Mouse (Mus musculus): ENCODE measurements around the gene Ncs1. TPM values are rescaled to one million over a fixed set of nuclear protein-coding genes. Genes with fewer than 3 reads are reported as not detected.
A peak's percentile ranks its signal among the peaks of the same experiment; 100 is the strongest.

The Ncs1 gene
- polyA plus RNA-seq, 1 experiment from 2014 or later, result 54.4 TPM

DNA sequence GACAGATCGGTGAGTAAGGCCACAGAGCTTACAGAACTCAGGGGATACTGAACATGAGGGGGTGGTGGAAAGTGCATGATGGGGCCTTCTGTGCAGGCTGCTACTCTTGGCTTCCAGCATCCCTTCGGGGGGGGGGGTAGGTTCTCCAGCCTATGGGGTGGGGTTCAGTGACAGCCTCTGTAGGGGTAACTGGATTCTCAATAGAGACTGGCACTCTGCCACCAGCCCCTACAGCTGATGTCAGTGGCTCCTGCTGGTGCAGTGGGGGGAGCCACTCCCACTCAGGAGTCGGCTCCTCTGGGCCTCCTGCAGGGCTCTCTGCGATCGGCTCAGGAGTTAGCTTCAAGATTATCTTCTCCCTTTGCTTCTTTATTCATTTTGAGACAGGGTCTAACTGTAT lies 32.9 kb downstream of the Ncs1 start:
- Histone ChIP-seq H3K4me3 (no peak overlapping the region), H3K36me3 (peaks cover 69% of the 10 kb centered on the region), H3K27me3 (no peaks in the 10 kb centered on the region), H3K9ac (no peak overlapping the region), H3K9me3 (no peaks in the 10 kb centered on the region), H3K27ac (no peak overlapping the region), H3K4me2 (replicated peaks) (no peak overlapping the region), H3K4me1 (no peaks in the 10 kb centered on the region)
- WGBS, result 90% methylated on average over 5 of the region's 5 CpGs
- ATAC-seq (ENCODE audit: insufficient number of reproducible peaks, insufficient read depth, low FRiP score, low TSS enrichment), result no peak

DNA sequence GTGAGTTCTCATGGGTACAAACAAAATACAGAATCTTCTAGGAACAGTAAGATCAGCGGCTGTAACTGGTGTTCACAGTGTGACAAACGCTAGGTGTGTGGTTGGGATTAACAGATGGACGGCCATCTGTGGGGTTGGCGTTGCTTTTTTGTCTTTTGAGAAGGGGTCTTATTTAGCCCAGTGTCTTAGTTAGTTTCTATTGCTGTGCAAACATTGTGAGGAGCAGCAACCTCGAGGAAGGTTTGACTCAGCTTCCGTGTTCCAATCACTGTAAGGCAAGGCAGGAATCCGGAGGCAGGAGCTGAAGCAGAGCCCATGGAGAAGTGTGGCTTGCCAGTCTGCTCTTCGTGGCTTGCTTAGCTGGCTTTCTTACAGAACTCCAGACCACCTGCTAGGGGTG lies 35.5 kb downstream of the Ncs1 start:
- no peaks in the 10 kb centered on the region for H3K27me3 ChIP-seq
- ATAC-seq (ENCODE audit: insufficient number of reproducible peaks, insufficient read depth, low FRiP score, low TSS enrichment), result no peak
- H3K9ac ChIP-seq, result no peak overlapping the region
- H3K4me2 ChIP-seq (replicated peaks), result no peak overlapping the region
- no peak overlapping the region for H3K27ac ChIP-seq
- H3K4me1 ChIP-seq, result no peaks in the 10 kb centered on the region
- H3K36me3 ChIP-seq, result peaks cover 82% of the 10 kb centered on the region
- H3K9me3 ChIP-seq, result no peaks in the 10 kb centered on the region
- H3K4me3 ChIP-seq, result no peak overlapping the region
- 88% methylated on average over 8 of the region's 8 CpGs for WGBS

DNA sequence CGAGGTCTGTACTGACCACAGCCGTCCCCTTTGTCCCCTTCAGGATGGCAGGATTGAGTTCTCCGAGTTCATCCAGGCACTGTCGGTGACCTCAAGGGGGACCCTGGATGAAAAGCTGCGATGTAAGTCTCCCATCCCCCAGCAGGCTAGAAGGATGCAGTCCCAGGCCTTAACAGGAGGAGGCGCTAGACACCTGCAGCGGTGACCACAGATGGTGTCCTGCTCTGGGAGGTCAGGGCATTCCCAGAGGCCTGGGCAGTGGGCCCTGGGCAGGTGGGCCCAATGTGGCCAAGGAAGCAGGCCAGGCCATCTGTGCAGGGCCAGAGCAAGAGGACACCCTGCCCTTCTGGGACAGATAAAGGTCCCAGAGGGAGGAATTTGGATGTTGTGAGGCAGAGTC lies 36.6 kb downstream of the Ncs1 start:
- Histone ChIP-seq H3K4me1 (no peaks in the 10 kb centered on the region), H3K9me3 (no peaks in the 10 kb centered on the region), H3K27ac (no peak overlapping the region), H3K4me3 (no peak overlapping the region), H3K27me3 (no peaks in the 10 kb centered on the region), H3K4me2 (replicated peaks) (no peak overlapping the region), H3K9ac (no peak overlapping the region), H3K36me3 (peaks cover 81% of the 10 kb centered on the region)
- WGBS, result 47% methylated on average over 7 of the region's 7 CpGs
- ATAC-seq (ENCODE audit: insufficient number of reproducible peaks, insufficient read depth, low FRiP score, low TSS enrichment), result no peak

DNA sequence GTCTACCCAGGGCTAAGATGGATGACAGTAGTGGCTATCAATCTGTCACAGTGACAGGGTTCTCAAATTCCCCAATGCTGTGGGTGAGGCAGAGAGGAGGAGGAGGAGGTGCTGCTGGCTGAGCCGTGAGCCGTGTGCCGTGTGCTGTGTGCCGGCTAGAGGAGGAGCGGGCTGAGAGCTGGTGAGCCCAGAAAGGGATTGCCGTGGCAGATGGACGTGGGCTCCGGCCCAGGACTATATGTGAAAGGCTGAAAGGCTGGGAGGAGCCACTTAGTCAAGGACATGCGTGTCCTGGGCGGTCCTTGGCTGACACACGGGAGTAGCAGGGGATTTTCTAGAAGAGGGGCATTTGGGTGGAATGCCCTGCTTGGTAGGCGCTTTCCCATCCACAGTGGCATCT lies 37.3 kb downstream of the Ncs1 start:
- H3K4me1 ChIP-seq, result no peaks in the 10 kb centered on the region
- WGBS, result 93% methylated on average over 12 of the region's 12 CpGs
- H3K36me3 ChIP-seq, result peaks cover 82% of the 10 kb centered on the region

DNA sequence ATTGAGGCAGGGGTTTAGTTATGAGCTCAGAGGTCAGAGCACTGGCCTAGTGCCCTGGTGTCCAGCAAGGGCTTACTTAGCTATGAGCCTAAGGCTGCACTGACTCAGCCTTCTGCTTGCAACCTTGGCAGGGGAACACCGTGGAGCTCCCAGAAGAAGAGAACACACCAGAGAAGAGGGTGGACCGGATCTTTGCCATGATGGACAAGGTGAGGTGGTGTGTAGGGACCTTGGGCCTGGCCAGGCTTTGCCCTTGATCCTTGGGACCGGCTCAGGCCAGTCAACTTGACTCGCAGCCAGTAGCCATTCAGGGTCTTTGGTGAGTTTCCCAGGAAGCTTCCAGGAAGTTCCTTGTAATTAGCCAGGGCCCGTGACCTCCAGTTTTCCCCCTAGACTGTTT lies 38.9 kb downstream of the Ncs1 start:
- WGBS, result 84% methylated on average over 5 of the region's 5 CpGs
- ATAC-seq (ENCODE audit: insufficient number of reproducible peaks, insufficient read depth, low FRiP score, low TSS enrichment), result no peak

More for the DNA sequence above, 37.3 kb downstream of the Ncs1 start:
- H3K4me2 ChIP-seq (replicated peaks), result no peak overlapping the region
- no peaks in the 10 kb centered on the region for H3K9me3 ChIP-seq
- H3K27me3 ChIP-seq, result no peaks in the 10 kb centered on the region
- no peak overlapping the region for H3K27ac ChIP-seq
- no peak for ATAC-seq (ENCODE audit: insufficient number of reproducible peaks, insufficient read depth, low FRiP score, low TSS enrichment)
- no peak overlapping the region for H3K4me3 ChIP-seq
- no peak overlapping the region for H3K9ac ChIP-seq

DNA sequence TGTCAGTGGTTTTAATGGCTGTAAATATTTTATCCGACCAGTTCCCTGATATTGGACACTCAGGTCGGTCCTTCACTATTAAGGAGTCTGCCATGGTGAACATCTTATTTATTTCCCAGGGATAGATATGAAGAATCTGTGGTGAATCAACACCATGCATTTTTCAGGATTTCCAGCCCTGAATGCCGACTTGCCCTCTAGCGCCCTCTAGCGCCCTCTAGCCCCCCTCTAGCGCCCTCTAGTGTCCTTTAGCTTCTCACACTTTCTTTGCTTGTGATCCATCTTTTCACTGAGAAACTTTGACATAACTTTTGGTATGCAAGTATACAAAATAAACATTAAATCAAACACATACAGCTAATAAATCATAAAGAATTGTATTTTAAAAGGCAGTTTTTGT lies 45.8 kb downstream of the Ncs1 start:
- H3K27ac ChIP-seq, result no peak overlapping the region
- H3K36me3 ChIP-seq, result peaks cover 52% of the 10 kb centered on the region
- WGBS, result 10% methylated on average over 6 of the region's 6 CpGs
- ATAC-seq (ENCODE audit: insufficient number of reproducible peaks, insufficient read depth, low FRiP score, low TSS enrichment), result no peak
- H3K9me3 ChIP-seq, result no peaks in the 10 kb centered on the region
- no peak overlapping the region for H3K4me2 ChIP-seq (replicated peaks)
- H3K4me1 ChIP-seq, result no peaks in the 10 kb centered on the region
- no peaks in the 10 kb centered on the region for H3K27me3 ChIP-seq
- no peak overlapping the region for H3K9ac ChIP-seq
- no peak overlapping the region for H3K4me3 ChIP-seq

More for the DNA sequence above, 38.9 kb downstream of the Ncs1 start:
- Histone ChIP-seq H3K27ac (no peak overlapping the region), H3K4me1 (no peaks in the 10 kb centered on the region), H3K4me2 (replicated peaks) (no peak overlapping the region), H3K9ac (no peak overlapping the region), H3K9me3 (no peaks in the 10 kb centered on the region), H3K36me3 (peaks cover 88% of the 10 kb centered on the region), H3K4me3 (no peak overlapping the region), H3K27me3 (no peaks in the 10 kb centered on the region)

DNA sequence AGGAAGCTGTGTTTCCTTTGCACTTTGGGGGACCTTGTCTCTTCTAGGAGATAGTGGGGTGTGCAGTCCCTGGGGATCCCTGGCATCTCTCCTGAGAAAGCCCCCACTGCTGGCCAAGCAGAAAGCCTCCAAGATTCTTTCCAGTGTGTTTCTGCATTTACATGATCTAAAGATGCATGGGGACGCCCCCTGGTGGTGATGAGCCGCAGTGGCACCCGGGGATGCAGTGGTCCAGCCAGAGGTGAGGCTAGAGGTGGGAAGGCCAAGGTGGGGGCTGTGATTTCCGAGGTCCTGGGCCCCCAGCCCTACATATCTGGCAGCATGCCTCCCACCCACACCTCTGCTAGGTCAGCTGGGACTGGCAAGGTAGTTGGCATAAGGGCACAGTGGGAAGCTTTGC lies 49.4 kb downstream of the Ncs1 start:
- WGBS, result 1% methylated on average over 4 of the region's 4 CpGs
- H3K27ac ChIP-seq, result no peak overlapping the region
- H3K9ac ChIP-seq, result no peak overlapping the region
- H3K4me2 ChIP-seq (replicated peaks), result no peak overlapping the region
- H3K9me3 ChIP-seq, result no peaks in the 10 kb centered on the region
- peaks cover 20% of the 10 kb centered on the region for H3K36me3 ChIP-seq
- H3K27me3 ChIP-seq, result no peaks in the 10 kb centered on the region
- no peak for ATAC-seq (ENCODE audit: insufficient number of reproducible peaks, insufficient read depth, low FRiP score, low TSS enrichment)
- H3K4me1 ChIP-seq, result peaks cover 4% of the 10 kb centered on the region; the same call in 1 of the 2 replicates
- no peak overlapping the region for H3K4me3 ChIP-seq

DNA sequence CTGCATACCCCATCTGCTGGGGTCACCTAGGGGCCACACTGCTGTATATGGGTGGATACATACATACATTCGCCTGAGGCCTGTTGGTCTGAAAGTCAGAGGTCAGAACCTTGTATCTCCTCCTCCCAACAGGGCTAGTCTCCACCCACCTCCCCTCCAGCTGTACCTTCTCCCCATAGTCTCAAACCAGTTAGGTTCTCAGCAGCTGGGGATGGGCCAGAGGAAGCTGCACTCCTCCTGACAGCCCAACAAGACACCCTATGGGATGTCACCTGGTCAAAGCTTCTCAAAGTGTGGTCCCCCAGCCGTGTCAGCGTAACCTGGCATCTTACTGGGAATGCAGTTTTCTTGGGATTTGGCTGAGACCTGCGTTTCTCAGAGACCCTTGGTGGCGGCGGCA lies 50.8 kb downstream of the Ncs1 start:
- H3K9me3 ChIP-seq, result no peaks in the 10 kb centered on the region
- no peak overlapping the region for H3K4me2 ChIP-seq (replicated peaks)
- H3K27me3 ChIP-seq, result no peaks in the 10 kb centered on the region
- no peak overlapping the region for H3K27ac ChIP-seq
- peaks cover 15% of the 10 kb centered on the region for H3K36me3 ChIP-seq
- ATAC-seq (ENCODE audit: insufficient number of reproducible peaks, insufficient read depth, low FRiP score, low TSS enrichment), result no peak
- no peak overlapping the region for H3K9ac ChIP-seq
- no peak overlapping the region for H3K4me3 ChIP-seq
- peaks cover 4% of the 10 kb centered on the region; the same call in 1 of the 2 replicates for H3K4me1 ChIP-seq
- 76% methylated on average over 6 of the region's 6 CpGs for WGBS

DNA sequence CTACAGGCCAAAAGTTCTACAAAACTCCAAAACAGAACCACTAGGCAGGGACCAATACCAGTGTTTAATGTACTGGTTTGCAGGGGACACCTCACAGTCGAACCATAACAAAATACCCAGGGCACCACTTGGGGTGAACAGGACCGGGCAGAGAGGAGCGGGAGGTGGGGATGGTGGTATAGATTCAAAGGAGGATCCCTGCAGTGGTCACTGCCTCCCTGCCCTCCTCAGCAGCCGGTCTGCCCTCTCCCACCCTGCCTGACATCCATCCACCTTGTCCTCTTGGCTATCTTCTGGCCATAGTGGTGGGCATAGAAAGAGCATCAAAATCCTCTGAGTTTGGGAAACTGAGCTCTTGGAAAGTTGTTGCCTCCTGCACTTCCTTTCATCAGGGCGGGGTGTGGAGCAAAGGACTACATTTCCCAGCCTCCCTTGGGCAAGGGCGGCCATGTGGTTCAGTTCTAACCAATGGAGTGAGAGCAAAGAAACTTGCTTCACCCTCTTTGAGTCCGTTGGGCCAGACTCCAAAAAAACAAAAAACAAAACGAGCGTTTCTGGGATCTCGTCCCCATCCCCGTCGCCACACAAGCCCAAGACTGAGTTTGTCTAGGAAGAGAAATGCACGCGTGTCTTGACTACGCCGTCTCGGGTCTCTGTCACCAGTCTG lies 52.1 kb downstream of the Ncs1 start:
- Histone ChIP-seq H3K36me3 (peaks cover 8% of the 10 kb centered on the region), H3K4me3 (peak overlapping the region; percentile 41), H3K27me3 (no peaks in the 10 kb centered on the region), H3K4me2 (replicated peaks) (peak overlapping the region; percentile 60), H3K27ac (0 out of 2 replicates have a peak overlapping the region, but pooled peaks have one; percentile 3), H3K9ac (peak overlapping the region; percentile 50), H3K4me1 (peaks cover 4% of the 10 kb centered on the region; the same call in 1 of the 2 replicates), H3K9me3 (no peaks in the 10 kb centered on the region)
- ATAC-seq (ENCODE audit: insufficient number of reproducible peaks, insufficient read depth, low FRiP score, low TSS enrichment), result peak; percentile 79
- WGBS, result 2% methylated on average over 17 of the region's 17 CpGs

DNA sequence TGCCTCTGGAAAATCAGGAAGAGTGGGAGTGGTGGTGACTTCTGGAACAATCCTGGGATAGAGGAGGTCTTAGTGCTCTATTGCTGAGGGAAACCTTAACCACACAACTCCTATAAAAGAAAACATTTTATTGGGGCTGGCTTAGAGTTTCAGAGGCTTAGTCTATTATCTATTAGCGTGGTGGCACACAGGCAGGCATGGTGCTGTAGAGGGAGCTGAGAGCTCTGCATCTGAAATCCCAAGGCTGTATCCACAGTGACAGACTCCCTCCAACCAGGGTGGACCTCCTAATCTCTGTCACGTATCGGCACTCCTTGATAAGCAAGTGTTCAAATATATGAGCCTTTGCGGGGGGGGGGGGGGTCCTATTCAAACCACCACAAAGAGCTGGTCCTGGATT lies 53.2 kb downstream of the Ncs1 start:
- Histone ChIP-seq H3K4me2 (replicated peaks) (peak overlapping the region; percentile 60), H3K4me3 (no peak overlapping the region)
- ATAC-seq (ENCODE audit: insufficient number of reproducible peaks, insufficient read depth, low FRiP score, low TSS enrichment), result no peak

DNA sequence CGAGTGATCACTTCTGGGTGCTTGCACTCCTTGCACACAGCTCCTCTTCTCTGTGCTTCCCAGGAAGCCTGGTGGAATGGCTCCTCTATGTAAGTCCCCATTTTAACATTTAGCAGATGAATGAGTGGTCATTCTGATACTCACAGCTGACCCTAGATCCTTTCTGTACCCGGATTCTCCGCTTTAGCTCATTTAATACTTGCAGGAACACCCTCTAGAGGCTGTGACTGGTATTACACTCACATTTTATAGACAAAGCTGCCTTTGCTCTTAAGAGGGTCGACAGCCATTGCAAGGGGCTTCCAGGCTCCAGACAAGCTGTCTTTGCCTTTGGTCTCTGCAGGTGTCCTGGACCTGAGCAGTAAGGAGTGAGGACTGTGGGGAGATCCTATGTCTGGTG lies 53.6 kb downstream of the Ncs1 start:
- Histone ChIP-seq H3K9me3 (no peaks in the 10 kb centered on the region), H3K4me2 (replicated peaks) (no peak overlapping the region), H3K27me3 (no peaks in the 10 kb centered on the region), H3K27ac (no peak overlapping the region), H3K4me3 (no peak overlapping the region), H3K9ac (no peak overlapping the region), H3K36me3 (no peaks in the 10 kb centered on the region), H3K4me1 (peaks cover 4% of the 10 kb centered on the region; the same call in 1 of the 2 replicates)
- ATAC-seq (ENCODE audit: insufficient number of reproducible peaks, insufficient read depth, low FRiP score, low TSS enrichment), result no peak
- 24% methylated on average over 4 of the region's 4 CpGs for WGBS

More for the DNA sequence above, 53.2 kb downstream of the Ncs1 start:
- H3K27me3 ChIP-seq, result no peaks in the 10 kb centered on the region
- no peaks in the 10 kb centered on the region for H3K9me3 ChIP-seq
- H3K36me3 ChIP-seq, result no peaks in the 10 kb centered on the region; the same call in 1 of the 2 replicates
- peaks cover 4% of the 10 kb centered on the region; the same call in 1 of the 2 replicates for H3K4me1 ChIP-seq
- no peak overlapping the region for H3K9ac ChIP-seq
- H3K27ac ChIP-seq, result no peak overlapping the region
- WGBS, result 47% methylated on average over 4 of the region's 4 CpGs

DNA sequence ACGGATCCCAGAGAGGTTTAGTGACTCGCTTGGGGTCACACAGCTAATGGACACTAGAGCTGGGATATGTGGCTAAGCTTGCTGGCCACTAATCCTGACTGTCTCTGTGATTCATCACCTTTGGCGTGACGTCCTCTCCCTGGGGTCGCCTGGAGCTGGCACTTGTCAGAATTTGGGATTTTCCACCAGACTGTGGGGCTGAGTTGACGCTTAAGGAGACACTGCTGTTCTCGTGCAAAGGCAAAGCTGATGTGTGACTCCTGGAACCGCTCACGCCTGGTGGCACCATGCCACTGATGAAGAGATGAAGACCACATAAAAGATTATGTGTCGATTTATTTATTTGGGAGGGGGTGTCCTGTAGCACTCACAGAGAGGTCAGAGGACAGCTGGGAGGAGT lies 54.4 kb downstream of the Ncs1 start:
- 78% methylated on average over 10 of the region's 10 CpGs for WGBS
- peaks cover 4% of the 10 kb centered on the region; the same call in 1 of the 2 replicates for H3K4me1 ChIP-seq
- no peak overlapping the region for H3K4me3 ChIP-seq
- H3K27ac ChIP-seq, result no peak overlapping the region
- no peaks in the 10 kb centered on the region for H3K36me3 ChIP-seq
- H3K27me3 ChIP-seq, result no peaks in the 10 kb centered on the region
- H3K4me2 ChIP-seq (replicated peaks), result no peak overlapping the region
- ATAC-seq (ENCODE audit: insufficient number of reproducible peaks, insufficient read depth, low FRiP score, low TSS enrichment), result no peak
- H3K9me3 ChIP-seq, result no peaks in the 10 kb centered on the region
- H3K9ac ChIP-seq, result no peak overlapping the region

All from embryonic facial prominence, embryonic 12.5 days (tissue).